Mouse (Mus musculus) bone marrow, adult 2 months (tissue): ENCODE data around the gene Prm3.

Experiments
- CTCF ChIP-seq: fragments of 200-500 bp; IDR thresholded peaks from 2 replicates; pipeline ENCODE4 v1.5.1; 2011; ENCODE audit warnings: low read length, control low read depth; ENCODE audit not compliant: control insufficient read depth, insufficient read depth
- POLR2A ChIP-seq: fragments of 200-500 bp; IDR thresholded peaks from 2 replicates; pipeline ENCODE4 v1.6.1; 2011; ENCODE audit warnings: low read depth, mild to moderate bottlenecking, control low read depth, low read length, borderline replicate concordance; ENCODE audit not compliant: control insufficient read depth

- TF ChIP-seq POLR2A (no peak), CTCF (no peak)
Measured at GRCm38 (mm10) chr16:10783451-10783850, 7.3 kb downstream of the Prm3 start.
